Mouse (Mus musculus) right cerebral cortex, postnatal 36 days (tissue): ENCODE data around the gene Lag3.

Experiments used
- DNase-seq, 2 experiments: peaks; one replicate each; pipeline ENCODE4 v3.0.0; 2022; ENCODE audit warnings: low spot score in 2 of 2, mixed read lengths in 1 of 2

Lag3 gene

GRCm38 (mm10) chr6:124858561-124859318 lies 52.8 kb downstream of the Lag3 start:
- DNase-seq: no peak

- no peak for DNase-seq
Measured at GRCm38 (mm10) chr6:124857840-124858530, 53.5 kb downstream of the Lag3 start.

GRCm38 (mm10) chr6:124856916-124857839 lies 54.3 kb downstream of the Lag3 start, which contains the start of gene P3h3:
P3h3 (minus strand) TSS chr6:124857752.
- DNase-seq: peak; percentile 74 to 78

- peak in 1 of 2 experiments; percentile 55 for DNase-seq
Measured at GRCm38 (mm10) chr6:124856321-124856720, 55.2 kb downstream of the Lag3 start.

DNA sequence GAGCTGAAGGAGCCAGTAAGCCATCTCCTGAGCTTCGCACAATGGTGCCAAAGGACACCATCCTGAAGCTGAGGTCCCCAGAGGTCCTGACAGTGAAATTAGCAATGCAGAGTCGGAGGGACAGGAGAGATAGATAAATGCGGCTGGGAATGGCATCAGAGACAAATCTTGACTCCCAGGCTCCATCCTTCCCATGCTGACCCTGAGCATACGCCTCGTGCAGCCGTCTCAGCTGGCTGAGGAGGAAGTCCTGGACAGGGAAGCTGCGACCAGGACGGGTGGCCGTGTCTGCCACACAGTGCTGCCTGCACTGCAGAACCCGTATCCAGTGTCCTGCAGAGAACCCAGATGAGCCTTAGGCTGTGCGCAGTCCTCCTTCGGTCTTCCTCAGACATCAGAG lies 56.9 kb downstream of the Lag3 start:
- no peak for DNase-seq
